Mouse (Mus musculus): ENCODE measurements around the gene Tfap2a. TPM values are rescaled to one million over a fixed set of nuclear protein-coding genes. Genes with fewer than 3 reads are reported as not detected.

The Tfap2a gene
- total and polyA plus RNA-seq, 2 experiments from 2014 or later = 0.69 TPM; not detected in 1

DNA sequence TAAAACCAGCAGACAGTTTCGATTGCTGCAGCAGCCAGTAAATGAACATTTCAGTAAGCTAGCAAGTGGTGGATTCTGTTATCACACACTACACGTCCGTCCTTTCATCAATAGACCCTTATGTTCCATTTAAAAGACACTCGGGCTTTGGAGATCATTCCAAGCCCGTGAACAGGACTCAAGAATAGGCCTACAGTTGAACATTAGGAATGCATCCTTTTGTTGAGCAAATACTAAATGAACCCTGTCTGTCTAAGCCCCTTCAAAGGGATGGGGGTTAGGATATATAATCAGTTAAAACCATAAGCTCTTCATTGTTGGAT, 14.6 kb downstream of the Tfap2a start:
- no peak for TF ChIP-seq CTCF (IDR thresholded peaks at IDR 0.05; ENCODE audit: low read depth)
- TF ChIP-seq EP300 (IDR thresholded peaks at IDR 0.05; ENCODE audit: low read depth) = no peak
- Histone ChIP-seq H3K9me3 (replicated peaks; ENCODE audit: control insufficient read depth, low read length) (no peaks in the 10 kb centered on the region), H3K27me3 (ENCODE audit: control insufficient read depth, insufficient read depth, low read length) (peaks cover 85% of the 10 kb centered on the region), H3K9ac (replicated peaks; ENCODE audit: low read depth, low read length) (no peak overlapping the region), H3K4me3 (ENCODE audit: low read depth, low read length) (peak overlapping the region; percentile 55), H3K4me1 (ENCODE audit: control insufficient read depth, insufficient read depth) (peaks cover 4% of the 10 kb centered on the region; the same call in 1 of the 2 replicates), H3K4me2 (ENCODE audit: low read depth, low read length) (peak overlapping the region; percentile 72), H3K27ac (ENCODE audit: low read depth) (no peak overlapping the region), H3K36me3 (replicated peaks; ENCODE audit: control insufficient read depth, insufficient read depth, low read length) (no peaks in the 10 kb centered on the region)
- WGBS = 18% methylated on average over 5 of the region's 5 CpGs
- ATAC-seq (ENCODE audit: insufficient read depth, low read depth) = no peak
- no peak for DNase-seq (ENCODE audit: low spot score)

- Histone ChIP-seq H3K4me1 (ENCODE audit: control insufficient read depth, insufficient read depth) (peaks cover 4% of the 10 kb centered on the region; the same call in 1 of the 2 replicates), H3K4me3 (ENCODE audit: low read depth, low read length) (peak overlapping the region; percentile 55), H3K9ac (replicated peaks; ENCODE audit: low read depth, low read length) (no peak overlapping the region), H3K27me3 (ENCODE audit: control insufficient read depth, insufficient read depth, low read length) (peaks cover 84% of the 10 kb centered on the region), H3K4me2 (ENCODE audit: low read depth, low read length) (peak overlapping the region; percentile 72), H3K36me3 (replicated peaks; ENCODE audit: control insufficient read depth, insufficient read depth, low read length) (no peaks in the 10 kb centered on the region), H3K9me3 (replicated peaks; ENCODE audit: control insufficient read depth, low read length) (no peaks in the 10 kb centered on the region), H3K27ac (ENCODE audit: low read depth) (no peak overlapping the region; the same call in 1 of the 2 replicates)
- under 1% methylated on average over 62 of the region's 70 CpGs for WGBS
- TF ChIP-seq EP300 (IDR thresholded peaks at IDR 0.05; ENCODE audit: low read depth) = no peak
- peak; percentile 53 for TF ChIP-seq CTCF (IDR thresholded peaks at IDR 0.05; ENCODE audit: low read depth)
- peak; percentile 98 for ATAC-seq (ENCODE audit: insufficient read depth, low read depth)
- DNase-seq (ENCODE audit: low spot score) = peak; percentile 96
Measured at GRCm38 (mm10) chr13:40722741-40723597, 15.2 kb downstream of the Tfap2a start.

GRCm38 (mm10) chr13:40719741-40720082, 18.5 kb downstream of the Tfap2a start:
- H3K36me3 ChIP-seq (replicated peaks; ENCODE audit: control insufficient read depth, insufficient read depth, low read length) = no peaks in the 10 kb centered on the region
- H3K4me3 ChIP-seq (ENCODE audit: low read depth, low read length) = no peak overlapping the region
- H3K27me3 ChIP-seq (ENCODE audit: control insufficient read depth, insufficient read depth, low read length) = peaks cover 87% of the 10 kb centered on the region
- peaks cover 4% of the 10 kb centered on the region; the same call in 1 of the 2 replicates for H3K4me1 ChIP-seq (ENCODE audit: control insufficient read depth, insufficient read depth)
- no peaks in the 10 kb centered on the region for H3K9me3 ChIP-seq (replicated peaks; ENCODE audit: control insufficient read depth, low read length)
- 22% methylated on average over 9 of the region's 9 CpGs for WGBS
- no peak for DNase-seq (ENCODE audit: low spot score)
- no peak overlapping the region for H3K27ac ChIP-seq (ENCODE audit: low read depth)
- no peak overlapping the region for H3K4me2 ChIP-seq (ENCODE audit: low read depth, low read length)
- H3K9ac ChIP-seq (replicated peaks; ENCODE audit: low read depth, low read length) = no peak overlapping the region
- TF ChIP-seq EP300 (IDR thresholded peaks at IDR 0.05; ENCODE audit: low read depth) (no peak), CTCF (IDR thresholded peaks at IDR 0.05; ENCODE audit: low read depth) (no peak)
- no peak for ATAC-seq (ENCODE audit: insufficient read depth, low read depth)

GRCm38 (mm10) chr13:40719066-40719740, 19.0 kb downstream of the Tfap2a start:
- no peaks in the 10 kb centered on the region for H3K36me3 ChIP-seq (replicated peaks; ENCODE audit: control insufficient read depth, insufficient read depth, low read length)
- no peak overlapping the region for H3K27ac ChIP-seq (ENCODE audit: low read depth)
- no peak overlapping the region for H3K4me3 ChIP-seq (ENCODE audit: low read depth, low read length)
- peaks cover 87% of the 10 kb centered on the region for H3K27me3 ChIP-seq (ENCODE audit: control insufficient read depth, insufficient read depth, low read length)
- 31% methylated on average over 14 of the region's 14 CpGs for WGBS
- no peak for TF ChIP-seq CTCF (IDR thresholded peaks at IDR 0.05; ENCODE audit: low read depth)
- no peak for TF ChIP-seq EP300 (IDR thresholded peaks at IDR 0.05; ENCODE audit: low read depth)
- ATAC-seq (ENCODE audit: insufficient read depth, low read depth) (no peak), DNase-seq (ENCODE audit: low spot score) (no peak)
- H3K4me1 ChIP-seq (ENCODE audit: control insufficient read depth, insufficient read depth) = peaks cover 4% of the 10 kb centered on the region; the same call in 1 of the 2 replicates
- no peak overlapping the region for H3K4me2 ChIP-seq (ENCODE audit: low read depth, low read length)
- H3K9me3 ChIP-seq (replicated peaks; ENCODE audit: control insufficient read depth, low read length) = no peaks in the 10 kb centered on the region
- H3K9ac ChIP-seq (replicated peaks; ENCODE audit: low read depth, low read length) = no peak overlapping the region

DNA sequence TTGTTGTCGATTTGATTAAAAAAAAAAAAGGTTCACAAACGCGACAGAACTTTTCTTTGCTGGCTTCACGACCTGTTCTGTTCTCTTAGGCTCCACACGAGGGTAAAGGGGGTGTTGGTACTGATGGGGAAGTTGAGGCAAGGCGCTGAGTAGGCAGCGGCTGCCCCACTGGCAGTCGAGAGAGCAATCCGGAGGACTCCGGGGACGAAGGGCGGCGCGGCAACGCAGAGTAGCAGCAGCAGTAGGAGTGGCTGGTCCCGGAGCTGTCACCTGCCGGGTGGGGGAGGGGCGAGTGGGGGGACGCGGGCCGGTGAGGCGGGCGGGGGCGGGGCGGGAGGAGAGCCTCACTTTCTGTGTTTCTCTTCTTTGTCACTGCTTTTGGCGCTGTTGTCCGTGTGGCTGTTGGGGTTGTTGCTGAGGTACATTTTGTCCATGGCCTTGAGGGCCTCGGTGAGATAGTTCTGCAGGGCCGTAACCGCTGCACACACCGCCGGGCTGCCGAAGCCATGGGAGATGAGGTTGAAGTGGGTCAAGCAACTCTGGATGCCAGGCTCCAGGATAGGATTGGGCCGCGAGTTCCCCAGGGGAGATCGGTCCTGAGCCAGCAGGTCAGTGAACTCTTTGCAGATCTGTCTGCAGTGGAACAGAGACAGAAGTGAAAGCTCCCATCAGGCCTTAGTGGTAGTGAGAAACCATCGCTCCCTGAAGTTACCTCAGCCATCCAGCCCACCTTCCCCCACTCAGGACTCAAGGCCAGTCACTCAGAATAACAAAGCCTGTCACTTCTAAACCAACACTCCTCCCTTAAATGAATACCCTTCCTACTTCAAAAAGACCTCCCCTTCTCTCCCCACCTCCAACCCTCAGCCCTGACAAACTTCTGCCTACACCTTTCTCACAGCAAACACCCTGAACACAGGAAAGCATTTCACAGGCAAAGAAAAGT, 21.1 kb downstream of the Tfap2a start:
- Histone ChIP-seq H3K4me2 (ENCODE audit: low read depth, low read length) (peak overlapping the region; percentile 28; the same call in 1 of the 2 replicates), H3K36me3 (replicated peaks; ENCODE audit: control insufficient read depth, insufficient read depth, low read length) (no peaks in the 10 kb centered on the region), H3K9ac (replicated peaks; ENCODE audit: low read depth, low read length) (no peak overlapping the region), H3K9me3 (replicated peaks; ENCODE audit: control insufficient read depth, low read length) (no peaks in the 10 kb centered on the region), H3K4me1 (ENCODE audit: control insufficient read depth, insufficient read depth) (no peaks in the 10 kb centered on the region), H3K27ac (ENCODE audit: low read depth) (no peak overlapping the region), H3K4me3 (ENCODE audit: low read depth, low read length) (no peak overlapping the region), H3K27me3 (ENCODE audit: control insufficient read depth, insufficient read depth, low read length) (peaks cover 97% of the 10 kb centered on the region)
- DNase-seq (ENCODE audit: low spot score) (no peak), ATAC-seq (ENCODE audit: insufficient read depth, low read depth) (no peak)
- 7% methylated on average over 36 of the region's 37 CpGs for WGBS
- TF ChIP-seq CTCF (IDR thresholded peaks at IDR 0.05; ENCODE audit: low read depth) = no peak
- no peak for TF ChIP-seq EP300 (IDR thresholded peaks at IDR 0.05; ENCODE audit: low read depth)

All from heart, postnatal 0 days (tissue).